Comparison of ENCODE assay signal across 24 mouse cellular contexts in the genomic region with DNA sequence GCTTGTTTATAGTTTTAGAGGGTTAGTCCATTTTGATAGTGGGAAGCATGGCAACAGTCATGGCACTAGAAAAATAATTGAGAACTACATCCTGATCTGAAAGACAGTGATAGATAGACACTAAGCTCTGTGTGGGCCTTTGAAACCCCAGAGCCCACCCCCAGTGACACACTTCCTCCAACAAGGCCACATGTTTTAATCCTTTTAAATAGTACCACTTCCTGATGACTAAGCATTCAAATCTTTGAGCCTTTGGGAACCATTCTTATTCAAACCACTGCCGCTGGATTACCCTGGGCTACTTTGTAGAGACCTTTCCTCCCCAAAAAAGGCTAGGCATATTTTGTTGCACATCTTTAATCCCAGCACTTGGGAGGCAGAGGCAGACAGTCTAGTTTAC. TPM values are rescaled to one million over a fixed set of nuclear protein-coding genes. Genes with fewer than 3 reads are reported as not detected.
A peak's percentile ranks its signal among the peaks of the same experiment; 100 is the strongest.
DNase-seq lines count a peak whose midpoint lies in the region; ATAC-seq and TF ChIP-seq lines count a peak whose summit lies in the region.
"Had no signal": no experiment of that assay in that cellular context is flagged by ENCODE, and none has a peak within 500 bp of the region (broad histone marks: within the 10 kb centered on the region; RNA-seq: fewer than 3 reads in every experiment).

No protein-coding gene starts in this region.

- 0 out of 2 replicates have a peak overlapping the region, but pooled peaks have one; percentile 46 for H3K9ac ChIP-seq in ES-Bruce4 (ENCODE audit: low read depth, poor library complexity, severe bottlenecking)
- H3K9ac ChIP-seq: heart, embryonic 12.5 days; hindbrain, embryonic 14.5 days; intestine, embryonic 15.5 days had no signal

- H3K79me3 ChIP-seq in C2C12 (ENCODE audit: low read depth): peaks cover 82% of the 10 kb centered on the region

- H3K4me1 ChIP-seq in ES-Bruce4 (ENCODE audit: control insufficient read depth, insufficient read depth, low read length): peaks cover 7% of the 10 kb centered on the region

- DNase-seq in R1 (ENCODE audit: low read depth, low spot score): peak; percentile 92
- no peak for DNase-seq in spleen, postnatal 14 days (ENCODE audit: low spot score in 2 of 2)
- DNase-seq in layer of hippocampus, adult 8-10 months (ENCODE audit: low spot score in 2 of 2): no peak
- no peak for DNase-seq in embryo, embryonic 10 days (ENCODE audit: low spot score)
- DNase-seq: adrenal gland, adult 2 months; cerebellum, adult 11-12 months; cerebellum, adult 9-10 months; cerebellum, postnatal 25 days; gastrocnemius, adult 2 months; gastrocnemius, postnatal 25 days; kidney, adult 18-20 months had no signal

- no peaks in the 10 kb centered on the region for H3K9me3 ChIP-seq in ES-Bruce4 (replicated peaks; ENCODE audit: control insufficient read depth, insufficient read depth, low read length, poor library complexity, severe bottlenecking)
- H3K9me3 ChIP-seq: embryonic facial prominence, embryonic 10.5 days; forebrain, embryonic 10.5 days; heart, embryonic 12.5 days; hindbrain, embryonic 10.5 days; intestine, embryonic 15.5 days had no signal

- no peak for TF ChIP-seq POLR2A in ES-Bruce4 (IDR thresholded peaks at IDR 0.05; ENCODE audit: insufficient read depth, low read length)

- H3K4me3 ChIP-seq in C2C12 (ENCODE audit: insufficient read depth, poor library complexity, severe bottlenecking): no peak overlapping the region
- H3K4me3 ChIP-seq in ES-Bruce4 (ENCODE audit: low read depth, low read length): no peak overlapping the region
- H3K4me3 ChIP-seq: embryonic facial prominence, embryonic 10.5 days; erythroblast, embryonic 14.5 days; forebrain, embryonic 10.5 days; gastrocnemius, adult 2 months; heart, embryonic 12.5 days; hindbrain, embryonic 10.5 days; intestine, embryonic 15.5 days had no signal

- no peak for TF ChIP-seq EP300 in ES-Bruce4 (IDR thresholded peaks at IDR 0.05; ENCODE audit: insufficient read depth, low read depth, low read length)

- H3ac ChIP-seq in C2C12 (ENCODE audit: control insufficient read depth, insufficient read length, low read depth): no peak overlapping the region

- H3K79me2 ChIP-seq in C2C12 (ENCODE audit: control insufficient read depth, insufficient read depth): peaks cover 88% of the 10 kb centered on the region

- peak overlapping the region; percentile 86 for H3K27ac ChIP-seq in ES-Bruce4 (ENCODE audit: insufficient read depth, low read length)
- H3K27ac ChIP-seq: embryonic facial prominence, embryonic 10.5 days; forebrain, embryonic 10.5 days; gastrocnemius, adult 2 months; hindbrain, embryonic 10.5 days; hindbrain, embryonic 14.5 days; intestine, embryonic 15.5 days had no signal

- TF ChIP-seq CTCF in C2C12 (IDR thresholded peaks at IDR 0.05; ENCODE audit: control insufficient read depth, insufficient read depth, insufficient read length) (no peak), ES-Bruce4 (IDR thresholded peaks at IDR 0.05; ENCODE audit: low read depth, low read length) (no peak)

- ATAC-seq in activated CD4-positive, CD25-positive, alpha-beta regulatory T cell, adult 4 months: no peak
- ATAC-seq: forebrain, embryonic 14.5 days; intestine, embryonic 15.5 days had no signal

- H3K27me3 ChIP-seq in C2C12 (ENCODE audit: control insufficient read depth, insufficient read depth, insufficient read length) (no peaks in the 10 kb centered on the region), ES-Bruce4 (ENCODE audit: control insufficient read depth, insufficient read depth, low read length, poor library complexity, severe bottlenecking) (no peaks in the 10 kb centered on the region)
- H3K27me3 ChIP-seq: heart, embryonic 12.5 days had no signal

- H3K36me3 ChIP-seq in C2C12 (ENCODE audit: control insufficient read depth, insufficient read depth): peaks cover 13% of the 10 kb centered on the region
- peaks cover 4% of the 10 kb centered on the region; the same call in 1 of the 2 replicates for H3K36me3 ChIP-seq in ES-Bruce4 (ENCODE audit: control insufficient read depth, insufficient read depth, low read length, poor library complexity, severe bottlenecking)
- H3K36me3 ChIP-seq: embryonic facial prominence, embryonic 10.5 days; forebrain, embryonic 10.5 days; heart, embryonic 12.5 days; hindbrain, embryonic 10.5 days; intestine, embryonic 15.5 days had no signal

TF ChIP-seq in C2C12, 6 proteins besides CTCF, POLR2A, EP300 and RAD21:
- TF ChIP-seq FOSL1 (IDR thresholded peaks at IDR 0.05; ENCODE audit: insufficient read depth, low read length, poor library complexity, severe bottlenecking): no peak
- TF ChIP-seq MYOG (IDR thresholded peaks at IDR 0.05; ENCODE audit: control insufficient read depth, extremely low read depth, insufficient read length): no peak
- TF ChIP-seq MAX (IDR thresholded peaks at IDR 0.05): peak; percentile 22
- TF ChIP-seq CEBPB (IDR thresholded peaks at IDR 0.05; ENCODE audit: low read depth): no peak
- no peak for TF ChIP-seq MYOD1 (IDR thresholded peaks at IDR 0.05; ENCODE audit: control insufficient read depth, insufficient read length, low read depth)
- peak; percentile 7 for TF ChIP-seq USF1 (IDR thresholded peaks at IDR 0.05; ENCODE audit: low read depth)

RNA-seq across cellular contexts. Expression of a gene that starts 6.3 kb away (rescaled TPM):
- polyA plus RNA-seq in C2C12 (2012; fragmentation: generic; extraction: Trizol): 41.3 TPM
- 162 and 174 TPM in 2 replicates for polyA plus RNA-seq in ES-Bruce4 (2011; ENCODE audit: insufficient read depth, insufficient read length, low read depth, missing spikeins)
- 1 to 10 TPM; 3.7 to 5.4 (median 4.6) TPM for total RNA-seq in layer of hippocampus, adult 8-10 months (2022)
- polyA plus RNA-seq in activated CD4-positive, CD25-positive, alpha-beta regulatory T cell, adult 4 months (2017; shearing (Covaris generic)): 1 to 10 TPM in 1 of 2 experiments, under 1 TPM in 1; 0.65 to 1.1 TPM

RNA-seq across cellular contexts. Expression of a gene that starts 32.0 kb away (rescaled TPM):
- polyA plus RNA-seq in C2C12 (2012; fragmentation: generic; extraction: Trizol) (75.7 TPM), ES-Bruce4 (2011; ENCODE audit: insufficient read depth, insufficient read length, low read depth, missing spikeins) (69.0 and 81.5 TPM in 2 replicates)
- total RNA-seq in layer of hippocampus, adult 8-10 months (2022): 100 to 1,000 TPM; 188 to 226 (median 208) TPM
- 10 to 100 TPM; 32.3 to 36.5 TPM for polyA plus RNA-seq in activated CD4-positive, CD25-positive, alpha-beta regulatory T cell, adult 4 months (2017; shearing (Covaris generic))

RNA-seq across cellular contexts. Expression of a gene that starts 48.8 kb away (rescaled TPM):
- 10.8 TPM for polyA plus RNA-seq in C2C12 (2012; fragmentation: generic; extraction: Trizol)
- 27.7 and 32.3 TPM in 2 replicates for polyA plus RNA-seq in ES-Bruce4 (2011; ENCODE audit: insufficient read depth, insufficient read length, low read depth, missing spikeins)
- under 1 TPM; 0.09 to 0.24 (median 0.16) TPM for total RNA-seq in layer of hippocampus, adult 8-10 months (2022)
- 1 to 10 TPM; 2.4 to 2.6 TPM for polyA plus RNA-seq in activated CD4-positive, CD25-positive, alpha-beta regulatory T cell, adult 4 months (2017; shearing (Covaris generic))
- total RNA-seq: gastrocnemius, adult 2 months; gastrocnemius, postnatal 25 days; heart, adult 8-10 months; heart, postnatal 25 days had no signal

RNA-seq across cellular contexts. Expression of a gene that starts 55.9 kb away (rescaled TPM):
- 23.3 TPM for polyA plus RNA-seq in C2C12 (2012; fragmentation: generic; extraction: Trizol)
- polyA plus RNA-seq in ES-Bruce4 (2011; ENCODE audit: insufficient read depth, insufficient read length, low read depth, missing spikeins): 6.1 and 6.2 TPM in 2 replicates
- total RNA-seq in layer of hippocampus, adult 8-10 months (2022): 10 to 100 TPM; 13.4 to 21.0 (median 14.2) TPM
- 10 to 100 TPM; 48.8 to 64.6 TPM for polyA plus RNA-seq in activated CD4-positive, CD25-positive, alpha-beta regulatory T cell, adult 4 months (2017; shearing (Covaris generic))

Comparison
In these comparisons a context has a peak if more than half of its experiments do, and no peak if none do; other contexts are left out.
1. RNA of a gene that starts 6.3 kb away (polyA plus RNA-seq): 162 to 174 TPM in ES-Bruce4 and 41.3 TPM in C2C12 (single experiment); 0.65 to 1.1 TPM in activated CD4-positive, CD25-positive, alpha-beta regulatory T cell, adult 4 months; every median in the first group is over 10 times any median in the second.